Mouse (Mus musculus) regulatory T cell (primary cell): ENCODE data around the gene Nf2.

Experiments used
- in situ Hi-C: fragments of 300-600 bp; cut with MboI, MseI; formaldehyde crosslinking; loops from one replicate; pipeline ENCODE4 v1.15.1; 2025; ENCODE audit warnings: high pct_unique_total_duplicates

The Nf2 gene

GRCm38 (mm10) chr11:4793006-4793405 is 56.3 kb downstream of the Nf2 start:
- in situ Hi-C loops = no loop called here

- in situ Hi-C loops = no loop called here
These were observed 57.8 kb downstream of the Nf2 start for GRCm38 (mm10) chr11:4791549-4791948.

GRCm38 (mm10) chr11:4789691-4790090 is 59.6 kb downstream of the Nf2 start:
- in situ Hi-C loops = loop anchor here (10.0 kb wide), 1 partner anchor 1205 kb away; no protein-coding TSS in a partner anchor

- in situ Hi-C loops = loop anchor here (10.0 kb wide), 1 partner anchor 1200 kb away; no protein-coding TSS in a partner anchor
These were observed 64.7 kb downstream of the Nf2 start for GRCm38 (mm10) chr11:4784629-4785142.

GRCm38 (mm10) chr11:4783116-4783515 is 66.2 kb downstream of the Nf2 start:
- in situ Hi-C loops = loop anchor here (10.0 kb wide), 1 partner anchor 1198 kb away; no protein-coding TSS in a partner anchor

GRCm38 (mm10) chr11:4780927-4781326 is 68.4 kb downstream of the Nf2 start:
- in situ Hi-C loops = loop anchor here (10.0 kb wide), 1 partner anchor 1196 kb away; no protein-coding TSS in a partner anchor

GRCm38 (mm10) chr11:4772925-4773324 is 76.4 kb downstream of the Nf2 start:
- in situ Hi-C loops = no loop called here

- in situ Hi-C loops = no loop called here
These were observed 77.6 kb downstream of the Nf2 start for GRCm38 (mm10) chr11:4771756-4772155.

- in situ Hi-C loops = no loop called here
These were observed 79.5 kb downstream of the Nf2 start for GRCm38 (mm10) chr11:4769881-4770280.

- in situ Hi-C loops = no loop called here
These were observed 80.0 kb downstream of the Nf2 start for GRCm38 (mm10) chr11:4769293-4769692.

GRCm38 (mm10) chr11:4768399-4768798 is 80.9 kb downstream of the Nf2 start:
- in situ Hi-C loops = no loop called here

GRCm38 (mm10) chr11:4764476-4764875 is 84.9 kb downstream of the Nf2 start:
- in situ Hi-C loops = no loop called here

GRCm38 (mm10) chr11:4763631-4764030 is 85.7 kb downstream of the Nf2 start:
- in situ Hi-C loops = no loop called here

- in situ Hi-C loops = no loop called here
These were observed 86.8 kb downstream of the Nf2 start for GRCm38 (mm10) chr11:4762511-4762910.

- in situ Hi-C loops = no loop called here
These were observed 87.3 kb downstream of the Nf2 start for GRCm38 (mm10) chr11:4761991-4762390.

- in situ Hi-C loops = no loop called here
These were observed 88.9 kb downstream of the Nf2 start for GRCm38 (mm10) chr11:4760438-4760837.

GRCm38 (mm10) chr11:4757789-4758158 is 91.6 kb downstream of the Nf2 start:
- in situ Hi-C loops = no loop called here

- in situ Hi-C loops = no loop called here
These were observed 92.2 kb downstream of the Nf2 start for GRCm38 (mm10) chr11:4756984-4757788.

GRCm38 (mm10) chr11:4756460-4756859 is 92.9 kb downstream of the Nf2 start:
- in situ Hi-C loops = no loop called here

GRCm38 (mm10) chr11:4754867-4755266 is 94.5 kb downstream of the Nf2 start:
- in situ Hi-C loops = no loop called here

- in situ Hi-C loops = no loop called here
These were observed 95.3 kb downstream of the Nf2 start for GRCm38 (mm10) chr11:4754036-4754435.

GRCm38 (mm10) chr11:4752836-4753235 is 96.5 kb downstream of the Nf2 start:
- in situ Hi-C loops = no loop called here

- in situ Hi-C loops = no loop called here
These were observed 99.1 kb downstream of the Nf2 start for GRCm38 (mm10) chr11:4750263-4750662.
